Mouse (Mus musculus) gastrocnemius, adult 8-10 months (tissue): ENCODE measurements around the gene Psme2. TPM values are rescaled to one million over a fixed set of nuclear protein-coding genes. Genes with fewer than 3 reads are reported as not detected.

Experiments
- total RNA-seq, 4 experiments: library from RNA; stranded (reverse); gene quantifications; 2 replicates each; pipeline ENCODE4 v1.2.4; 2022

The Psme2 gene
- total RNA-seq, 4 experiments from 2014 or later: 50.9 to 72.8 (median 62.7) TPM

Other genes starting within 250 kb of the Psme2 start
- gene Dhrs4, start 112.4 kb downstream of the Psme2 start, total RNA-seq: 10 to 100 TPM; 22.2 to 45.2 (median 34.7) TPM
- gene Carmil3, start 100.5 kb downstream of the Psme2 start, total RNA-seq: under 1 TPM; 0.38 to 0.40 (median 0.39) TPM
- not detected for gene Cpne6, start 80.7 kb downstream of the Psme2 start, total RNA-seq
- not detected for gene Nrl, start 66.1 kb downstream of the Psme2 start, total RNA-seq
- 1 to 10 TPM; 2.0 to 3.7 (median 2.5) TPM for gene Pck2, start 50.8 kb downstream of the Psme2 start, total RNA-seq
- 100 to 1,000 TPM; 135 to 147 (median 143) TPM for gene Dcaf11, start 31.1 kb downstream of the Psme2 start, total RNA-seq
- not detected for gene A730061H03Rik, start 30.7 kb downstream of the Psme2 start, total RNA-seq
- 100 to 1,000 TPM; 275 to 317 (median 288) TPM for gene Fitm1, start 15.5 kb downstream of the Psme2 start, total RNA-seq
- gene Psme1, start 13.0 kb downstream of the Psme2 start, total RNA-seq: 10 to 100 TPM; 63.4 to 78.7 (median 78.0) TPM
- gene Emc9, start 5.8 kb downstream of the Psme2 start, total RNA-seq: 10 to 100 TPM; 30.6 to 41.6 (median 37.6) TPM
- 10 to 100 TPM; 14.8 to 18.7 (median 16.6) TPM for gene Rnf31, start 595 bp upstream of the Psme2 start, total RNA-seq
- 1 to 10 TPM; 2.4 to 3.0 (median 2.5) TPM for gene Irf9, start 12.5 kb upstream of the Psme2 start, total RNA-seq
- gene Rec8, start 26.9 kb upstream of the Psme2 start, total RNA-seq: not detected
- 10 to 100 TPM; 80.2 to 99.8 (median 88.9) TPM for gene Ipo4, start 44.8 kb upstream of the Psme2 start, total RNA-seq
- 1 to 10 TPM in 3 of 4 experiments, under 1 TPM in 1; 0.67 to 1.6 (median 1.5) TPM for gene Gm49378, start 46.8 kb upstream of the Psme2 start, total RNA-seq
- 10 to 100 TPM; 15.6 to 18.3 (median 17.1) TPM for gene Tm9sf1, start 52.7 kb upstream of the Psme2 start, total RNA-seq
- under 1 TPM in 2 of 4 experiments, not detected in 2; 0.22 to 0.29 TPM for gene Tssk4, start 59.1 kb upstream of the Psme2 start, total RNA-seq
- 10 to 100 TPM; 18.0 to 23.1 (median 20.7) TPM for gene Mdp1, start 69.4 kb upstream of the Psme2 start, total RNA-seq
- 1 to 10 TPM; 1.6 to 2.4 (median 1.8) TPM for gene Gmpr2, start 80.8 kb upstream of the Psme2 start, total RNA-seq
- gene Nedd8, start 81.0 kb upstream of the Psme2 start, total RNA-seq: 100 to 1,000 TPM; 192 to 208 (median 201) TPM
- gene Tinf2, start 90.7 kb upstream of the Psme2 start, total RNA-seq: 10 to 100 TPM; 13.0 to 17.4 (median 14.6) TPM
- under 1 TPM in 3 of 4 experiments, not detected in 1; 0.09 to 0.12 (median 0.11) TPM for gene Tgm1, start 122.8 kb upstream of the Psme2 start, total RNA-seq
- gene Rabggta, start 131.2 kb upstream of the Psme2 start, total RNA-seq: 10 to 100 TPM in 2 of 4 experiments, 1 to 10 TPM in 2; 9.4 to 13.2 (median 11.0) TPM
- 10 to 100 TPM; 26.4 to 37.6 (median 31.6) TPM for gene Dhrs1, start 154.6 kb upstream of the Psme2 start, total RNA-seq
- 10 to 100 TPM in 2 of 4 experiments, 1 to 10 TPM in 2; 9.4 to 14.8 (median 10.1) TPM for gene Nop9, start 154.6 kb upstream of the Psme2 start, total RNA-seq
- gene Cideb, start 167.3 kb upstream of the Psme2 start, total RNA-seq: not detected
- gene Ltb4r2, start 170.3 kb upstream of the Psme2 start, total RNA-seq: not detected
- gene Ltb4r1, start 174.8 kb upstream of the Psme2 start, total RNA-seq: under 1 TPM in 1 of 4 experiments, not detected in 3; 0.27 TPM
- gene Adcy4, start 193.0 kb upstream of the Psme2 start, total RNA-seq: 1 to 10 TPM; 3.4 to 7.1 (median 3.6) TPM
- gene Ripk3, start 197.8 kb upstream of the Psme2 start, total RNA-seq: 1 to 10 TPM in 3 of 4 experiments, not detected in 1; 1.0 to 1.3 (median 1.3) TPM
- gene Nfatc4, start 232.0 kb upstream of the Psme2 start, total RNA-seq: 1 to 10 TPM; 1.9 to 3.3 (median 2.5) TPM